Mouse (Mus musculus) limb, embryonic 11.5 days (tissue): Measurements from ENCODE around the gene Dscaml1. TPM values are rescaled to one million over a fixed set of nuclear protein-coding genes. Genes with fewer than 3 reads are reported as not detected.

Source experiments
- polyA plus RNA-seq: library from polyadenylated mRNA; unstranded; fragments of >200 nt; fragmentation: Nextera tagmentation; extraction: Ambion mirVana; gene quantifications from 2 replicates; pipeline ENCODE4 v1.2.1, GENCODE M21; 2014

Gene Dscaml1
- polyA plus RNA-seq, 1 experiment from 2014 or later, result 0.11 TPM

Other genes with a start within 250 kb of the Dscaml1 start
- gene BC049352, start 244.6 kb upstream of the Dscaml1 start, polyA plus RNA-seq, result not detected in 2 replicates
- 0.16 and 0.18 TPM in 2 replicates for gene Tmprss4, start 222.5 kb upstream of the Dscaml1 start, polyA plus RNA-seq
- 0.53 and 0.57 TPM in 2 replicates for gene Il10ra, start 157.5 kb upstream of the Dscaml1 start, polyA plus RNA-seq
- gene Tmprss13, start 107.5 kb upstream of the Dscaml1 start, polyA plus RNA-seq, result 0.63 and 0.77 TPM in 2 replicates
- gene Fxyd6, start 56.4 kb upstream of the Dscaml1 start, polyA plus RNA-seq, result 74.7 and 84.9 TPM in 2 replicates
- gene Fxyd2, start 27.0 kb upstream of the Dscaml1 start, polyA plus RNA-seq, result 0.56 and 0.91 TPM in 2 replicates